Mouse (Mus musculus) CH12.LX (cell line): ENCODE data around the gene Rfx7.
A peak's percentile ranks its signal among the peaks of the same experiment; 100 is the strongest.

Experiments
- CHD2 ChIP-seq: IDR thresholded peaks from 2 replicates; pipeline ENCODE4 v1.6.1; 2011; ENCODE audit warnings: low read length, improper control_type of control experiment
- EP300 ChIP-seq: IDR thresholded peaks from 2 replicates; pipeline ENCODE4 v1.6.1; 2011; ENCODE audit warnings: low read length, improper control_type of control experiment
- POLR2A ChIP-seq: IDR thresholded peaks from 2 replicates; pipeline ENCODE4 v1.6.1; 2011; ENCODE audit warnings: low read depth, mild to moderate bottlenecking, improper control_type of control experiment, low read length

DNA sequence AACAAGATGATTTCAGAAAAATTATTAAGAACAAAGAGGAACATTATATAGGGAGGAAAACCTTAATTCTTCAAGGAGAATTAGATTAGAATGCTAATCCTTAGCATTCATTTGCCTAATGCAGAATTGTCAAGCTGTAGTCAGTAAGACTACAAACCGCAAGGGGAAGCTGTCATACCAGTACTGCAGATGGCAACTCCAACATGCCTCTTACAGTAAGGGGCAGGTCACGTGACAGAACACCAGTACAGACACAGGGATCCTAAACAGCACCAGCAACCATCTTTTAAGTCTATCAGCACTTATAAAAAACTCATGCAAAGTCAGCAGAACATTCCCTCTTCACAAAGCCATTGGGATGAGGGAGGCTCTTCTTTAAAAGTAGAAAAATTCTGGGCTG is 38.6 kb upstream of the Rfx7 start:
- TF ChIP-seq EP300: peak; percentile 75; the same call in 1 of the 2 replicates
- no peak; the same call in 1 of the 2 replicates for TF ChIP-seq CHD2
- no peak for TF ChIP-seq POLR2A
